Comparison of ENCODE assay signal across 10 mouse cellular contexts in genomic region chr2:21267149-21267761, GRCm38 (mm10).
DNase-seq lines count a peak whose midpoint lies in the region; ATAC-seq lines count a peak whose summit lies in the region.
"Had no signal": no experiment of that assay in that cellular context is flagged by ENCODE, and none has a peak within 500 bp of the region (broad histone marks: within the 10 kb centered on the region; RNA-seq: fewer than 3 reads in every experiment).

No protein-coding gene starts in this region.

- H3K9ac ChIP-seq in heart, embryonic 12.5 days: no peak overlapping the region
- no peak overlapping the region for H3K9ac ChIP-seq in embryonic facial prominence, embryonic 14.5 days (ENCODE audit: low read depth, low read length)
- H3K9ac ChIP-seq in hindbrain, embryonic 16.5 days (ENCODE audit: low read depth, low read length): no peak overlapping the region
- no peak overlapping the region for H3K9ac ChIP-seq in neural tube, embryonic 11.5 days (ENCODE audit: low read length)
- H3K9ac ChIP-seq in intestine, embryonic 15.5 days: no peak overlapping the region

- no peaks in the 10 kb centered on the region for H3K27me3 ChIP-seq in heart, embryonic 12.5 days (replicated peaks)
- no peaks in the 10 kb centered on the region for H3K27me3 ChIP-seq in embryonic facial prominence, embryonic 14.5 days (replicated peaks; ENCODE audit: control insufficient read depth, insufficient read depth, low read length)
- no peaks in the 10 kb centered on the region for H3K27me3 ChIP-seq in hindbrain, embryonic 16.5 days (replicated peaks; ENCODE audit: control insufficient read depth, insufficient read depth, low read length)
- H3K27me3 ChIP-seq in neural tube, embryonic 11.5 days (ENCODE audit: control insufficient read depth, insufficient read depth, low read length): no peaks in the 10 kb centered on the region
- H3K27me3 ChIP-seq in intestine, embryonic 15.5 days (replicated peaks): no peaks in the 10 kb centered on the region

- no peaks in the 10 kb centered on the region for H3K9me3 ChIP-seq in heart, embryonic 12.5 days (replicated peaks)
- no peaks in the 10 kb centered on the region for H3K9me3 ChIP-seq in embryonic facial prominence, embryonic 14.5 days (ENCODE audit: control insufficient read depth, low read length)
- no peaks in the 10 kb centered on the region for H3K9me3 ChIP-seq in hindbrain, embryonic 16.5 days (ENCODE audit: control insufficient read depth, low read length)
- H3K9me3 ChIP-seq in neural tube, embryonic 11.5 days (ENCODE audit: control insufficient read depth, low read length): no peaks in the 10 kb centered on the region
- H3K9me3 ChIP-seq in intestine, embryonic 15.5 days: no peaks in the 10 kb centered on the region

- no peak overlapping the region for H3K27ac ChIP-seq in heart, embryonic 12.5 days (ENCODE audit: poor library complexity, severe bottlenecking)
- H3K27ac ChIP-seq in embryonic facial prominence, embryonic 14.5 days (replicated peaks; ENCODE audit: low read depth, low read length): no peak overlapping the region; the same call in 1 of the 2 replicates
- no peak overlapping the region for H3K27ac ChIP-seq in hindbrain, embryonic 16.5 days (ENCODE audit: low read depth, low read length)
- no peak overlapping the region for H3K27ac ChIP-seq in neural tube, embryonic 11.5 days (ENCODE audit: low read depth, low read length)
- no peak overlapping the region for H3K27ac ChIP-seq in intestine, embryonic 15.5 days

- ATAC-seq in heart, embryonic 12.5 days (ENCODE audit: insufficient number of reproducible peaks, low FRiP score): no peak
- peak; percentile 61; the same call in 1 of the 2 replicates for ATAC-seq in embryonic facial prominence, embryonic 14.5 days (ENCODE audit: low read depth)
- ATAC-seq in hindbrain, embryonic 16.5 days: 0 out of 2 replicates have a peak, but pooled peaks have one; percentile 19
- peak; percentile 65 for ATAC-seq in neural tube, embryonic 11.5 days (ENCODE audit: insufficient read depth, low FRiP score, low TSS enrichment)
- ATAC-seq in intestine, embryonic 15.5 days: no peak
- ATAC-seq: lung, postnatal 0 days had no signal

- peaks cover 11% of the 10 kb centered on the region; the same call in 1 of the 2 replicates for H3K4me1 ChIP-seq in heart, embryonic 12.5 days (replicated peaks)
- 0 out of 2 replicates have a peak, but pooled peaks cover 3% of the 10 kb centered on the region for H3K4me1 ChIP-seq in embryonic facial prominence, embryonic 14.5 days (ENCODE audit: control insufficient read depth, insufficient read depth, low read length)
- H3K4me1 ChIP-seq in hindbrain, embryonic 16.5 days (ENCODE audit: control insufficient read depth, insufficient read depth, low read depth, low read length): peaks cover 11% of the 10 kb centered on the region
- H3K4me1 ChIP-seq in neural tube, embryonic 11.5 days (ENCODE audit: control insufficient read depth, insufficient read depth, low read length): peaks cover 2% of the 10 kb centered on the region; the same call in 1 of the 2 replicates
- H3K4me1 ChIP-seq in intestine, embryonic 15.5 days (replicated peaks): no peaks in the 10 kb centered on the region

- intact Hi-C loops in heart, postnatal 25 days (cut with DNase I): loop anchor here (5.0 kb wide), 1 partner anchor 55 kb away; no protein-coding TSS in a partner anchor

- H3K36me3 ChIP-seq in heart, embryonic 12.5 days: no peaks in the 10 kb centered on the region
- no peaks in the 10 kb centered on the region for H3K36me3 ChIP-seq in embryonic facial prominence, embryonic 14.5 days (ENCODE audit: control insufficient read depth, insufficient read depth, low read length)
- no peaks in the 10 kb centered on the region for H3K36me3 ChIP-seq in hindbrain, embryonic 16.5 days (ENCODE audit: control insufficient read depth, insufficient read depth, low read length)
- no peaks in the 10 kb centered on the region for H3K36me3 ChIP-seq in neural tube, embryonic 11.5 days (ENCODE audit: control insufficient read depth, insufficient read depth, low read length)
- no peaks in the 10 kb centered on the region for H3K36me3 ChIP-seq in intestine, embryonic 15.5 days

- DNase-seq in heart, postnatal 25 days (ENCODE audit: low spot score): no peak
- DNase-seq in embryonic facial prominence, embryonic 14.5 days (ENCODE audit: low spot score): peak; percentile 45
- DNase-seq in neural tube, embryonic 11.5 days (ENCODE audit: low spot score): peak; percentile 27
- no peak for DNase-seq in yolk sac, embryonic 10.5 days (ENCODE audit: low spot score)
- DNase-seq in layer of hippocampus, postnatal 14 days (ENCODE audit: low spot score in 2 of 2): no peak
- DNase-seq: heart, postnatal 14 days had no signal

- no peak overlapping the region for H3K4me3 ChIP-seq in heart, embryonic 12.5 days
- no peak overlapping the region for H3K4me3 ChIP-seq in embryonic facial prominence, embryonic 14.5 days (ENCODE audit: low read depth, low read length)
- H3K4me3 ChIP-seq in hindbrain, embryonic 16.5 days (ENCODE audit: low read length): no peak overlapping the region; the same call in 1 of the 2 replicates
- no peak overlapping the region for H3K4me3 ChIP-seq in neural tube, embryonic 11.5 days (ENCODE audit: low read depth, low read length)
- no peak overlapping the region for H3K4me3 ChIP-seq in intestine, embryonic 15.5 days (replicated peaks)

- WGBS in heart, embryonic 12.5 days: 30% methylated on average over 6 of the region's 6 CpGs
- WGBS in embryonic facial prominence, embryonic 14.5 days: 10% methylated on average over 6 of the region's 6 CpGs
- 16% methylated on average over 6 of the region's 6 CpGs for WGBS in hindbrain, embryonic 16.5 days
- WGBS in neural tube, embryonic 11.5 days: 23% methylated on average over 6 of the region's 6 CpGs
- 24% methylated on average over 6 of the region's 6 CpGs for WGBS in intestine, embryonic 15.5 days

- H3K4me2 ChIP-seq in heart, embryonic 12.5 days: peak overlapping the region; percentile 36
- peak overlapping the region; percentile 10 for H3K4me2 ChIP-seq in embryonic facial prominence, embryonic 14.5 days (ENCODE audit: low read depth, low read length)
- peak overlapping the region; percentile 34 for H3K4me2 ChIP-seq in hindbrain, embryonic 16.5 days (ENCODE audit: low read length)
- H3K4me2 ChIP-seq in neural tube, embryonic 11.5 days (ENCODE audit: low read depth): no peak overlapping the region
- no peak overlapping the region for H3K4me2 ChIP-seq in intestine, embryonic 15.5 days (replicated peaks)

Comparison
In these comparisons a context has a peak if more than half of its experiments do, and no peak if none do; other contexts are left out.
1. ATAC-seq: peak in embryonic facial prominence, embryonic 14.5 days (single experiment), hindbrain, embryonic 16.5 days (single experiment) and neural tube, embryonic 11.5 days (single experiment); none in heart, embryonic 12.5 days (single experiment) and intestine, embryonic 15.5 days (single experiment).
2. H3K4me2 ChIP-seq: peak in heart, embryonic 12.5 days (single experiment), embryonic facial prominence, embryonic 14.5 days (single experiment) and hindbrain, embryonic 16.5 days (single experiment); none in neural tube, embryonic 11.5 days (single experiment) and intestine, embryonic 15.5 days (single experiment).
3. DNase-seq: peak in embryonic facial prominence, embryonic 14.5 days (single experiment) and neural tube, embryonic 11.5 days (single experiment); none in heart, postnatal 25 days (single experiment), yolk sac, embryonic 10.5 days (single experiment) and layer of hippocampus, postnatal 14 days (0 of 2).